Mouse (Mus musculus) v-Abl transformed pro-B cells (cell line): ENCODE data around the gene Cpne6.

ENCODE experiments used
- in situ Hi-C, 2 experiments: fragments of 400-800 bp; cut with MboI; formaldehyde crosslinking; loops; one replicate each; pipeline ENCODE4 v1.15.1; 2025; ENCODE audit not compliant: unreplicated experiment in 2 of 2

Cpne6 gene

DNA sequence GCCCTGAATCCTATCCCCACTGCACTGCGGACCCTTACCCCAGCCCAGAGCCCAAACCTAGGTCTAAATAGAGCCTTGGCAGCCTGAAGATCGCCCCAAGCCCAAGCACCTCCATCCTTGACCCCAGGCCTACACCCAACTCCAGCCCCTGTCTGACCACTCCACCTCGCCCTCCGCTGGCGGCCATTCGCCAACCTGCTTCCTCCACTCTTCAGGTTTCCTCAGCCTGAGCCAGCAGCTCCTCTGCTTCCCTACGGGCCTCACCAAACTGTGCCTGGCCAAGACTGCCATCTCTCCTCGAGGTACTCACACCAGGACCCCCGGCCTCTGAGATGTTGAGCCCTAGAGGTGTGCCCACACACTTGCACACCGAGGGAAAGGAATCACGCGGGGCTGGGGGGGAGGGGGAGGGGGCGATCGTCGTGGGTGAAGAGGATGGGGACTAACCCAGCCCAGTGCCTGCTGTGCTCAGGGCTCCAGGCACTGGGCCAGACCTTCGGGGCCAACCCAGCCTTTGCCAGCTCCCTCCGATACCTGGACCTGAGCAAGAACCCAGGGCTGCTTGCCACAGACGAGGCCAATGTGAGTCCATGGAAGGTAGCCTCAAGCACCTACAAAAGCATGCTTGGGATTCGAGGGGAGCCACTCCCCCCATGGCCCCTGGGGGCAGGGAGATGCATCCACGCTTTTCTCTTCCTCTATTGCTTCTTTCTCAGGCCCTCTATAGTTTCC lies 14.6 kb upstream of the Cpne6 start:
- in situ Hi-C loops, result loop anchor here (5.0 to 10.0 kb wide), 6 partner anchors 59 to 259 kb away; partner anchors contain the start of genes Cideb (in 1 of the 2) and Emc9 (in 1 of the 2)

- in situ Hi-C loops, result loop anchor here (5.0 to 10.0 kb wide), 6 partner anchors 58 to 258 kb away; partner anchors contain the start of genes Cideb (in 1 of the 2) and Emc9 (in 1 of the 2)
These were observed 13.3 kb upstream of the Cpne6 start for GRCm38 (mm10) chr14:55496761-55497448.

DNA sequence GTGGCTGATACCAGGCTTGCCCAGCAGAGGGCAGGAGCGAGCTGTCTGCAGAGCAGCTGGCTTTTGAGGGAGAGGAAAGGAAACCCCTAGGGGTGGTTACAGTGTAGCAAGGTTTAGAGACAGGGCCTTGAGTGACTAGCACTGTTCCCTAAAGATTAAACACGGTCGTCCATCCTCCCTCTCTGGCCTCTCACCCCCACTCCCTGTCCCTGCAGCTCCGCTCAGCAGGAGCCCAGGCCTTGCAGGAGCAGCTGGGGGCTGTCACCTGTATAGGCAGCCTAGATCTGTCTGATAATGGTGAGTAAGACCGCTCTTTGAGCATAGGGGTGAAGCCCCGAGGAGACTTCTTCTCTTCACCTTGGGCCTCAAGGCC lies 12.8 kb upstream of the Cpne6 start:
- in situ Hi-C loops, result loop anchor here (5.0 to 10.0 kb wide), 6 partner anchors 57 to 257 kb away; partner anchors contain the start of genes Cideb (in 1 of the 2) and Emc9 (in 1 of the 2)

DNA sequence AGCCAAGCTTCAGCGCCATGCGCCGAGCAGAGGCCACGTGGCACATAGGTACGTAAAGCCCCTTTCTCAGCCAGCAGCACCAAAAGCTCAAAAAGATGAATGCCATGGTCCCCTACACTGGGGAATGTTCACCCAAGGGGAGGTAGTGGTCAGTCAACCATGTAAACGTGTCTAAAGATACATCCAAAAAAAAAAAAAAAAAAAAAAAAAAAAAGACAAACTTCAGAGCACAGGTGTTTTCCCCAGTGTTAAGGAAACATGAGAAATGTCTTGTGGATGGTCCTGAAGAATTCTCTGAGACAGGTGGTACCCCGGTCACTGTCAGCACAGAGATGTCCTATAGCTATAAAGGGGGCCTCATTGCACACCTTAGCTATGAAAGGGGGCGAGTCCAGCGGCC lies 4.6 kb upstream of the Cpne6 start:
- in situ Hi-C loops, result no loop called here

DNA sequence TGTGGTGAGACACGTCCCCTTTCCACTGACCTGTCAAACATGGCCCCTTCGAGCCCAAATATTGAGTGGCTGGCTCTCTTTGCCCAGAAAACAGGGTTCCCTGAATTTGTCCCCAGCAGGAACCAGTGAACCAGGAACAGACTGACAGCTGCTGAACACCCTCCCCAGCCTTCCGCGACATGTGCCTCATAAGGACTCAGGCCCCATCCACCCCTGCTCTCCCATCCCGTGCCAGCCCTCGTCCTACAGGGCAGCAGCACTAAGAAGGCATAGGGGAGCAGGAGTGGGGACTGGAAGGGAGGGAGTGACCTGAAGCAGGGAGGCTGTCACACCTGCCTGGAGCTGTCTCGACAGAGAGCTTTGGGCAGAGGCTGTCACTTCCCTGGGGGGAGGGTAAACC lies 2.4 kb upstream of the Cpne6 start:
- in situ Hi-C loops, result no loop called here

DNA sequence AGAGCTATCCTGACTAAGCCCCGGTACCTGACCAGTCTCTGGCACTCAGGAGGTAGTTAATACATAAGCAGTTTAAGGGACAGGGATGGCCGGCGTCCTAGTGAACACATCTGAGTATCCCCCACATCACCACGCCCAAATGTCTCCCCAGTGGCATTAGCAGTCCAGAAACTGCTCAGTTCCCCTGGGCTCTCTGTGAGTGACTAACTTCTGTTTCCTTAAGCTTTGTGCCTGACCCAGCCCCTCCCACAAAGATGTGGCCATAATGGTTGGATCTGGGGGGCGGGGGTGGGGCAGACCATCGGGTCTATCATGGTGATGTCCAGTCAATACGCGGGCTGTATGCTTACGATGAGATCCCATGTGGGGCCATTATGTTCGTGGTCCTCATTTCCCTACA lies 705 bp upstream of the Cpne6 start:
- in situ Hi-C loops, result no loop called here

DNA sequence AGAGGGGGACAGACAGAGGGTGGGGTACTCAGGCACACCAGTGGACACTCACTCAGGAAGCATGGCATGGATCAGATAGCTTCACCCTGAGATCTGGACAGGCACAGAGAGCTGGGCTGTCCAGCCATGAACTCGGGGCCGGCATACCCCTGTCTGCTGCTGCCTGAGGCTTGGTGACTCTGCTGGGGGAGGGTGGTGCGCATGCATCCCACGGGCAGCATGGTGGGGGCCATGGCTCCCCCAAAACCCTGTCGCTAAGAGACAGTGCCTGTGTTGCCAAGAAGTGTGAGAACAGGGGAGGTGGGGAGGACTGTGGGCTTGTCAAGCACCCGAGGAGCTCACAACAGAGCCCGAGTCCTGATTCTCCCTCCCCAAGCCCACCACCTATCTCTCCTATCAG lies 792 bp downstream of the Cpne6 start:
- in situ Hi-C loops, result no loop called here

DNA sequence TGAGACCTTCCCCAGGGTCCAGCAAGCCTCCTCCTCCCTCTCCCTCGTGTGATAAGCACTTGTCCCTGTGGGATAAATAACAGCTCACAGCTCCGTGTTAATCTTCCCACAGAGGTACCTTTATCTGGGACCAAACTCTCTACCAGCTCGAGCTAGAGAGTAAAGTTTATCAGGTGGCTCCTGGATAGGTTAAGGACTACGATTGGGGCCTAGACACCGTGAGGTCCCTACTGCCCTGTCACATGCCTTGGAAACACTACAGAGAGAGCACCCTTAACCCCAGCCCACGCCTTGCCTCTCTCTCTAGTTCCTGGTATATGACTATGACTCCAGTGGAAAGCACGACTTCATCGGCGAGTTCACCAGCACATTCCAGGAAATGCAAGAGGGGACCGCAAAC lies 3.7 kb downstream of the Cpne6 start:
- in situ Hi-C loops, result no loop called here

DNA sequence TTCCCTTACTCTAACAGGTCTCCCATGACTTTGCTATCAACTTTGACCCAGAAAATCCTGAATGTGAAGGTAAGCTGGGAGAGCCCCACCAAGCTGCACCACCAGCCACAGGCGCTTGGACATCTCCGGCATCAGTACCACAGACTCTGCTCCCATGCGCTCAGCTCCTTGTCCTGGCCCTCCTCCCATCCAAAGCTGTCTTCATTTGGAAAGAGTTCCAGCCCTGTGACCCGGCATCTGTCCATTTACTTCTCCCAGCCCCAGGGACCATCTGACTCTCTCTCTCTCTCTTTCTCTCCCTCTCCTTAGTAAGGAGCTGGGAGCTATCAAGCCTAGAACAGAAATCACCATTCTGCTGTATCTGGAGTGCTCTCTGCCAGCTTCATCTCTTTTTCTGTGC lies 5.6 kb downstream of the Cpne6 start:
- in situ Hi-C loops, result no loop called here

- in situ Hi-C loops, result no loop called here
These were observed 8.7 kb downstream of the Cpne6 start for GRCm38 (mm10) chr14:55518897-55519296.

DNA sequence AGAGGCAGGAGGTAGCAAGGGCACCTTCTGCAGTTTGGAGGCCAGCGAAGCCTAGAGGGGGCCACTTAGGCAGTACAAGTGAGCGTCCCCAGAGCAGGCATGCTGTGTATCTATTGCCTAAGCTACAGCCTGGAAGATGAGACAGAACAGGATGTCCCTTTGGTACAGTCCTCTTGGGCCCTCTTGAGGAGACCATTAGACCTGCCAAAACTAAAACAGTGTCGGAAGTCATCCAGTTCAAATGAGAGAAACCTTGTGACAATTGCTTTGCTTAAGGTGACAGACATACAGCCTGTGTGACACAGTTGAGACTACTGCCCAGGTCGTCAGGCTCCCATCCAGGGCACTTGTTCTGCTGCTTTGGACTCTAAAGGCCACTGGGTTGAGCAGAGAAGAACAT lies 9.4 kb downstream of the Cpne6 start:
- in situ Hi-C loops, result no loop called here

GRCm38 (mm10) chr14:55520451-55521361 lies 10.5 kb downstream of the Cpne6 start:
- in situ Hi-C loops, result no loop called here

GRCm38 (mm10) chr14:55524062-55524461 lies 13.8 kb downstream of the Cpne6 start:
- in situ Hi-C loops, result no loop called here

- in situ Hi-C loops, result no loop called here
These were observed 14.5 kb downstream of the Cpne6 start, which contains the start of gene Nrl for GRCm38 (mm10) chr14:55524785-55525184. Gene Nrl (minus strand): TSS chr14:55524981.

GRCm38 (mm10) chr14:55526674-55527073 lies 16.4 kb downstream of the Cpne6 start:
- in situ Hi-C loops, result no loop called here

GRCm38 (mm10) chr14:55527940-55528339 lies 17.7 kb downstream of the Cpne6 start:
- in situ Hi-C loops, result no loop called here

- in situ Hi-C loops, result loop anchor here in 1 of 2 experiments (5.0 kb wide), 1 partner anchor 34 kb away; no protein-coding TSS in a partner anchor
These were observed 26.0 kb downstream of the Cpne6 start for GRCm38 (mm10) chr14:55536116-55536745.

GRCm38 (mm10) chr14:55540067-55540786 lies 30.0 kb downstream of the Cpne6 start, which contains the start of gene Pck2:
Gene Pck2 (plus strand): TSS chr14:55540266.
- in situ Hi-C loops, result no loop called here

- in situ Hi-C loops, result no loop called here
These were observed 30.6 kb downstream of the Cpne6 start for GRCm38 (mm10) chr14:55540787-55541321.
